Mouse (Mus musculus) large intestine, adult 2 months (tissue): ENCODE measurements around the gene Tex19.2. TPM values are rescaled to one million over a fixed set of nuclear protein-coding genes. Genes with fewer than 3 reads are reported as not detected.
"Not testable (repeated sequence)": the region's sequence is repeated elsewhere in the genome, so short reads cannot be mapped to it uniquely, and the experiment has no call there.

Experiments used
- DNase-seq: peaks from one replicate; pipeline ENCODE4 v3.0.0-alpha.2; 2012; ENCODE audit warnings: low read depth, low spot score
- WGBS: fragments of 180-500 bp; shearing (Covaris S2); methylation state at CpG from one replicate; pipeline ENCODE4 v1.1.7; 2018; 5-methylcytosine and 5-hydroxymethylcytosine counted together
- polyA plus RNA-seq: library from polyadenylated mRNA; depleted of rRNA; stranded (reverse); fragments of >200 nt; gene quantifications from 2 replicates; pipeline ENCODE4 v1.2.3, GENCODE M21; 2012; rRNA removed

The Tex19.2 gene
- polyA plus RNA-seq, 1 experiment: not detected

GRCm38 (mm10) chr11:121075655-121076054 lies 42.8 kb downstream of the Tex19.2 start:
- no peak for DNase-seq
- 70% methylated on average over 5 of the region's 5 CpGs for WGBS

DNA sequence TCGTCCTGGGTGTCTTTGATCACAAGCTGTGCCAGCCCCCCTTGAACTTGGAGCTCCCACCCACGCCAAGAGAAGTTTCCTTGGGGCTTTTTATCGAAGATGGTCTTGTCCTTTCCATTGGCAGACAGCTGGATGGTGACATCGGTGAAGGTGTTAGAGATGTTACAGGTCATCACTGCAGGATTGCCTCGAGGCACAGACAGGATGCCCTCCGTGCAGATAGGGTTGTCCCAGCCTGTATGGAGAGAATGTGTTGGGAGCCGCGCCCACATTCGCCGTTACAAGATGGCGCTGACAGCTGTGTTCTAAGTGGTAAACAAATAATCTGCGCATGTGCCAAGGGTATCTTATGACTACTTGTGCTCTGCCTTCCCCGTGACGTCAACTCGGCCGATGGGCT lies 48.8 kb downstream of the Tex19.2 start:
- WGBS: 93% methylated on average over 12 of the region's 16 CpGs
- DNase-seq: not testable (repeated sequence)

DNA sequence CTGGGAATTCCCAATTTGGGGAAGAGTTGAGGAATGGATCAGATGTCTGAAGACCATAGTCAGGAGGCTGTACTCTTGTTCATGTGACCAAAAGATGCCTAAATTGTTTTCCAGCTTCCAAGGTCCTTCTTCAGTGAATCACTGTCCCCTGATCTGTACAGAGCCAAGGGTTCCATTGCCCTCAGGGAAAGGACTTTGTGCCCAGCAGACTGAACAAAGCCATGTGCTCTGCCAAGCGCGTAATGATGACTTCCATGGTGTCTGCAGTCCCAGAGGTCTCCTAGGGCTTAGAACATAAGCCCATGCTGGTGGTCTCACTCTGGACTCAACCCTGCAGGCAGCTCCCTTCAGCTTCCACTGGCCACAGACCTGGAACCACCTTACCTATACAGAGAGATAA lies 50.6 kb downstream of the Tex19.2 start:
- WGBS: 92% methylated on average over 2 of the region's 2 CpGs
- no peak for DNase-seq

Other genes starting within 250 kb of the Tex19.2 start
- 0.90 and 1.1 TPM in 2 replicates for gene Ccdc57, start 185.8 kb downstream of the Tex19.2 start, polyA plus RNA-seq
- gene Slc16a3, start 170.2 kb downstream of the Tex19.2 start, polyA plus RNA-seq: 12.8 and 36.6 TPM in 2 replicates
- gene Csnk1d, start 127.3 kb downstream of the Tex19.2 start, polyA plus RNA-seq: 74.9 and 77.2 TPM in 2 replicates
- gene Cd7, start 79.3 kb downstream of the Tex19.2 start, polyA plus RNA-seq: 28.9 and 53.4 TPM in 2 replicates
- gene Sectm1b, start 55.1 kb downstream of the Tex19.2 start, polyA plus RNA-seq: 251 and 268 TPM in 2 replicates
- gene Sectm1a, start 37.5 kb downstream of the Tex19.2 start, polyA plus RNA-seq: 3.1 and 3.9 TPM in 2 replicates
- gene Tex19.1, start 27.5 kb upstream of the Tex19.2 start, polyA plus RNA-seq: not detected in 2 replicates
- not detected in 2 replicates for gene Uts2r, start 41.6 kb upstream of the Tex19.2 start, polyA plus RNA-seq
- gene Hexdc, start 85.8 kb upstream of the Tex19.2 start, polyA plus RNA-seq: 19.4 and 24.4 TPM in 2 replicates
- 11.7 and 12.9 TPM in 2 replicates for gene Ogfod3, start 86.0 kb upstream of the Tex19.2 start, polyA plus RNA-seq
- 32.6 and 33.0 TPM in 2 replicates for gene Cybc1, start 110.6 kb upstream of the Tex19.2 start, polyA plus RNA-seq
- gene Narf, start 118.6 kb upstream of the Tex19.2 start, polyA plus RNA-seq: 18.2 and 33.3 TPM in 2 replicates
- gene Foxk2, start 141.3 kb upstream of the Tex19.2 start, polyA plus RNA-seq: 19.3 and 29.0 TPM in 2 replicates
- gene Wdr45b, start 235.8 kb upstream of the Tex19.2 start, polyA plus RNA-seq: 37.5 and 42.5 TPM in 2 replicates